Mouse (Mus musculus) common myeloid progenitor, adult 5-6 weeks (primary cell): ENCODE measurements around the gene Tmem179b. TPM values are rescaled to one million over a fixed set of nuclear protein-coding genes. Genes with fewer than 3 reads are reported as not detected.

Experiments used
- ATAC-seq: replicated peaks from 2 replicates; pipeline ENCODE4 v1.8.0; 2016; ENCODE audit warnings: low read depth, mild to moderate bottlenecking, moderate TSS enrichment, inconsistent platforms; ENCODE audit not compliant: poor library complexity, severe bottlenecking
- total RNA-seq: library from RNA; stranded (forward); fragments of 200-1000, 187-1606 nt; gene quantifications from 2 replicates; pipeline ENCODE4 v1.2.3, GENCODE M21; 2017

Gene Tmem179b
- total RNA-seq, 1 experiment from 2014 or later, result 60.0 TPM

GRCm38 (mm10) chr19:8788521-8788920, 14.3 kb upstream of the Tmem179b start:
- ATAC-seq, result no peak

GRCm38 (mm10) chr19:8786008-8786781, 11.9 kb upstream of the Tmem179b start, which contains the start of gene Taf6l:
TSS of gene Taf6l (minus strand) at chr19:8786417.
- peak; percentile 100 for ATAC-seq

- no peak for ATAC-seq
These were observed 719 bp upstream of the Tmem179b start for GRCm38 (mm10) chr19:8774951-8775421.

DNA sequence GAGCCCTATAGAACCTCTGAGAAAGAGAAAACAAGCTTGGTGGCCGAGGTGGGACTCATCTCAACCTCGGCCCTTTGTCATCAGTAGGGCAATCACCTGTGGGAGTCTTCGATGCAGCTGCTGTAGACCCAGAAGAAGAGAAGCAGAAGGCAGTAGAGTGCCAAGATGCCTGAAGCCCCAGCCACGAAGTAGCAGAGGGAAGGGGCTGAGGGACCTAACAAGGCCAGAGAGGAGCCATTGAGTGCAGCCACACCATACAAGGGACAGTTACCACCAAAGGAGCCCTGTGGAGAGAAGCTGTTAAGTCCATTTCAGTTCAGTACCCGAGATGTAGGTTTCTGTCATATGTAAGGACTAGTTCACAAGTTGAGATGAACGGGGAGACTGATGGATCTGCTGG, 858 bp downstream of the Tmem179b start:
- no peak for ATAC-seq

- no peak for ATAC-seq
These were observed 1.3 kb downstream of the Tmem179b start for GRCm38 (mm10) chr19:8772996-8773395.

- ATAC-seq, result peak; percentile 66
These were observed 3.5 kb downstream of the Tmem179b start, which contains the start of gene Tmem223 for GRCm38 (mm10) chr19:8770567-8771270. TSS of gene Tmem223 (plus strand) at chr19:8770996.

- no peak for ATAC-seq
These were observed 8.7 kb downstream of the Tmem179b start for GRCm38 (mm10) chr19:8765562-8765961.

DNA sequence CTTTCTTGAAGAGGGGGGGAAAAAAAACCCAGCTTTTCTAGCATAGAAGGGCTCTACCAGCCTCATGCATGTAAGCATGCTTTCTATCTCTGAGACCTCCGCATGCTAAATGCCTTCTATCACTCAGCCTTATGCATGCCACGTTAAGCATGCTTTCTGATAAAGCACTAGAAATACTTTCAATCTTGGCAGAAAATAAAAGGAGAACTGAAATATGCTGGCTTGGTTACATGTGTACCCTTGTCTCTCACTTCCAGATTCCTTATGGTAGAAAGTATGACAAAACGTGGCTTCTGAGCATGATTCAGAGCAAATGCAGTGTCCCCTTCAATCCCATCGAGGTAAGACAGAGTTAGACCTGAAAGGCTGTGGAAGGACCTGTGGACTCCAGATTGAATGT, 11.0 kb downstream of the Tmem179b start:
- no peak for ATAC-seq

- no peak for ATAC-seq
These were observed 13.5 kb downstream of the Tmem179b start for GRCm38 (mm10) chr19:8760757-8761156.

- ATAC-seq, result 0 out of 2 replicates have a peak, but pooled peaks have one; percentile 23
These were observed 15.4 kb downstream of the Tmem179b start for GRCm38 (mm10) chr19:8758899-8759298.

- no peak for ATAC-seq
These were observed 16.7 kb downstream of the Tmem179b start for GRCm38 (mm10) chr19:8757471-8757998.

DNA sequence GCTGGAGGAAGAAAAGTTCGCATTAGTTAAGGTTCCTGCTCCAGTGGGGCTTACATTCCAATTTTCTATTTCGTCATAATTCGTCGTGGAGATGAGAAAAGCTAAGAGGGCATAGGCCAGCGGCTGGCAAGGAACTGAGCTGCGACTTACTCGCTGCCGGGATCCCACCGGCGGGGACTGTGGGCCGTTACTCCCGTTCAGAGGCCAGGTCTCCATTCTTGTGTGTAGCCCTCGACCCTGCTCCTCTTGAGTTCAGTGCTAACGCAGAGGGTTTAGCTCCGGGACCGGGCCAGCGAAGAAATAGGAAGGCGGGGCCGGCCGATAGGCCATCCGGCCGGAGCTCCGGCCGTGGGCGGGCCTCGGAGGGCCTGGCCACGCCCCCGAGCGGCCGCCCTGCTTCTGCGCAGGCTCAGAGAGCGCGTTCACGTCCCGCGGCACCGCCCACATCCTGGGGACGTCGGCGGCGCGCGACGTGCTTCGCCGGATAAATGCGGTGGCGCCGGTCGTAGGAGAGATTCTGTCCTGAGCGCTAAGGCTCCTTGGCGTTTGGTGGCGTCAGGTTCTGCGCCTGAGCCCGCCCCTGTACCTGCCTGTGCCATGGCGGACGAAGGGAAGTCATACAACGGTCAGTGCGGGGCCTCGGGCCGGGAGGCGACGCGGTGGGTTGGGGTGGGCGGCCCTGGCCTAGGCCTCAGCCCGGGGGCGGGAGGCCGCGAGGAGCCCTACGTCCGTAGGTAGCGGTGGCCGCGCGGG, 17.5 kb downstream of the Tmem179b start, which contains the start of gene Nxf1:
TSS of gene Nxf1 (plus strand) at position 439 of the 753 bp plus-strand sequence.
- ATAC-seq, result peak; percentile 90

DNA sequence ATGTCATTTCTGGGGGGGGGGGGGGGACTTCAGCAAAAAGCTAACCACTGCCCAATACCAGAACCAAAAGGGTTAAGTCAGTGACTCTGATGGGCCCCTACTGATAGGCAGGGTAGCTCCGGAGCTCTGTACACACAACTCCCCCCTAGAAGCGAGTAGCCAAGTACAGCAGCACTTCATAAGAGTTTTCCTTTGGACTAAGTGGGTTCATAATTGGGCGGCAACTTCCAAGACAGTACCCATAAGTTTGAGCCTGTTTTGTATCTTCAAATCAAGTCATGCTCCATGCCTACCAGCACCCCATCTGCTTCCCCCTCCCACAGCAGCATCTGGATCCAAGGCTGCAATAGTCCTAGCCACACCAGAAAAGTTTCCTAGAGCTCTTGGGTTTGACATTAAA, 18.6 kb downstream of the Tmem179b start:
- ATAC-seq, result no peak

DNA sequence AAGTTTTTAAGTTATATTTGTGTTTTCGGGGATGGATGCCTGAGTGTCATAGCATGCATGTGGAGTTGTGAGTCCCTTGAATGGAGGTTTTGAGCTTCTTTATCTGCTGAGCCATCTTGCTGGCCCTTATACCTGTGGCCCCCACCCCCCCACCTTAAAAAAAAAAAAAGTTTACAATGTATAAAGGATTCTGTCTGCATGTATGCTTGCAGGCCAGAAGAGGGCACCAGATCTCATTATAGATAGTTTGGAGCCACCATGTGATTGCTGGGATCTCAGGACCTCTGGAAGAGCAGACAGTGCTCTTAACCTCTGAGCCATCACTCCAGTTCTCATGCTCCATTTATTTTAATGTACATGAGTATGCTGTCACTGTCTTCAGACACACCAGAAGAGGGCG, 26.9 kb downstream of the Tmem179b start:
- no peak for ATAC-seq

- no peak for ATAC-seq
These were observed 28.9 kb downstream of the Tmem179b start for GRCm38 (mm10) chr19:8745382-8745781.

GRCm38 (mm10) chr19:8742176-8742575, 32.1 kb downstream of the Tmem179b start:
- no peak for ATAC-seq

DNA sequence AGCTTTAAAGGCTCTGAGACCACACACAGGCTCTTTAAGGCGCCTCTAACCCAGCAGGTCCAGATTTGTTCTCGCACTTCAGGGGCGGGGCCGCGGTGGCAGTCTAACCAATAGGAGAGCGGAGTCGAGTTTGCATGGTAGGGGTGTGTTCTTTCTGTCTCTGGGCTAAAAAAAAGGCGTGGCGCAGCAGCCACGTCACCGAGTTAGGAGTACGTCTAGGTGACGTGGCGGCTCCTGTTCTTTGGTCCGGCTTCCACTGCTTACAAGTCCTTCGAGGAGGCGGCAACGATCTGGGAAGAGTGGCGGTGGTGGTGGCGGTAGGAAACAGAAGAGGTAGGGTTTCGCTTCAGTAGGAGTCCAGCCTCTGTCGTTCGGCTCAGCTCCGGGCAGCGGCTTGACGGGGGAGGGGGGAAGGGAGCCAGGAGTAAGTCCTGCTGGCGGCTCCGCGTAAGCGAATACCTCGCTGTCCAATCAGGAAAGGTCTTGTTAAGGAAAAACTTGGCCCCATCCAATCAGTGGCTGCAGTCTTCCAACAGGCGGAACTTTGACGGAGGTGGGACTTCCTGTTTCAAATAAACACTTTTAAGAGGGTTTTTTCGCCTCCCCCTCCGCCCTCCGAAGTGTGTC, 32.9 kb downstream of the Tmem179b start, which contains the start of gene Stx5a:
TSS of gene Stx5a (plus strand) at position 171 of the 627 bp plus-strand sequence.
- peak; percentile 92 for ATAC-seq

- no peak for ATAC-seq
These were observed 33.7 kb downstream of the Tmem179b start, which contains the start of gene 1700092M07Rik for GRCm38 (mm10) chr19:8740603-8741002. TSS of gene 1700092M07Rik (plus strand) at chr19:8740718.

GRCm38 (mm10) chr19:8739646-8740045, 34.6 kb downstream of the Tmem179b start:
- no peak for ATAC-seq
